Mouse (Mus musculus): Measurements from ENCODE around the gene Omt2a.
"Not testable (repeated sequence)": the region's sequence is repeated elsewhere in the genome, so short reads cannot be mapped to it uniquely, and the experiment has no call there.

DNA sequence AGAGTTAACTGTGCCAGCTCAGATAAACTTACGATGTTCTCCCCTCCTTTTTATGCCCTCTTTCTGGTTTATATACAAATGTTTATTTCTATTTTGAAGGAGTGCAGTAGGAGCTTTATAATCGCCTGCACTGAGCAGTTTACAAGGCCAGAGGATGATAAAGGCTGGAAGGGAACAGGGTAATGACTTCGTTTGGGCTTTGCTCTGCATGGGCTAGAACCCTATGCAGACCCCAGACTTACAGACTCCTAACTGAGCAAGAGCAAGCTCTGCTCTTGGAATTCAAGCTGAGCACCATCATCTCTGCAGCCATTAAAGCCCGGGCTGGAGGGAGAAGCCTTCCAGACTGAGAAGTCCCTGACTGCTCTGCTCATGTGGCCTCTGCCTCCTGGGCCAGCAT is 30.6 kb upstream of the Omt2a start:
- TF ChIP-seq CTCF (IDR thresholded peaks at IDR 0.05; ENCODE audit: insufficient read depth, low read length); POLR2A (IDR thresholded peaks at IDR 0.05; ENCODE audit: borderline replicate concordance, extremely low read depth, low read depth, low read length): not testable (repeated sequence)

All from lung, adult 2 months (tissue).